ENCODE assay signal across 11 mouse cellular contexts in genomic region chr15:85675736-85676135, GRCm38 (mm10). TPM values are rescaled to one million over a fixed set of nuclear protein-coding genes. Genes with fewer than 3 reads are reported as not detected.
DNase-seq lines count a peak whose midpoint lies in the region; ATAC-seq lines count a peak whose summit lies in the region.
"Had no signal": no experiment of that assay in that cellular context is flagged by ENCODE, and none has a peak within 500 bp of the region (broad histone marks: within the 10 kb centered on the region; RNA-seq: fewer than 3 reads in every experiment).

No protein-coding gene starts in this region.

- no peak overlapping the region for H3K27ac ChIP-seq in kidney, embryonic 14.5 days (ENCODE audit: low read depth, low read length)
- peak overlapping the region; percentile 23 for H3K27ac ChIP-seq in forebrain, embryonic 16.5 days (ENCODE audit: low read length)
- H3K27ac ChIP-seq in midbrain, embryonic 15.5 days = no peak overlapping the region
- H3K27ac ChIP-seq: embryonic facial prominence, embryonic 12.5 days had no signal

- H3K36me3 ChIP-seq in kidney, embryonic 14.5 days (ENCODE audit: control insufficient read depth, insufficient read depth, low read length) = peaks cover 7% of the 10 kb centered on the region; the same call in 1 of the 2 replicates
- no peaks in the 10 kb centered on the region for H3K36me3 ChIP-seq in forebrain, embryonic 16.5 days (ENCODE audit: control insufficient read depth, insufficient read depth)
- H3K36me3 ChIP-seq in midbrain, embryonic 15.5 days (replicated peaks) = no peaks in the 10 kb centered on the region
- H3K36me3 ChIP-seq: embryonic facial prominence, embryonic 12.5 days had no signal

- DNase-seq in adrenal gland, postnatal 14 days = peak; percentile 45
- DNase-seq in adrenal gland, adult (ENCODE audit: inconsistent age in 2 of 2, low spot score in 1 of 2) = no peak
- peak; percentile 89 for DNase-seq in kidney, adult 11 months
- no peak for DNase-seq in thymus, postnatal 36 days
- no peak for DNase-seq in frontal cortex, postnatal 14 days (ENCODE audit: low spot score in 2 of 2)
- DNase-seq: lung, postnatal 36 days had no signal

- no peaks in the 10 kb centered on the region for H3K9me3 ChIP-seq in kidney, embryonic 14.5 days (ENCODE audit: control insufficient read depth, low read length)
- no peaks in the 10 kb centered on the region for H3K9me3 ChIP-seq in forebrain, embryonic 16.5 days (ENCODE audit: control insufficient read depth, low read length)
- no peaks in the 10 kb centered on the region for H3K9me3 ChIP-seq in midbrain, embryonic 15.5 days
- H3K9me3 ChIP-seq: embryonic facial prominence, embryonic 12.5 days had no signal

- H3K4me1 ChIP-seq in kidney, embryonic 14.5 days (ENCODE audit: control insufficient read depth, insufficient read depth, low read length) = peaks cover 26% of the 10 kb centered on the region
- peaks cover 66% of the 10 kb centered on the region for H3K4me1 ChIP-seq in forebrain, embryonic 16.5 days (replicated peaks; ENCODE audit: control insufficient read depth, insufficient read depth, low read length)
- peaks cover 66% of the 10 kb centered on the region for H3K4me1 ChIP-seq in midbrain, embryonic 15.5 days

- no peak for ATAC-seq in kidney, embryonic 14.5 days (ENCODE audit: low FRiP score, low TSS enrichment)
- ATAC-seq in forebrain, embryonic 16.5 days = no peak
- ATAC-seq in midbrain, embryonic 15.5 days (replicated peaks) = no peak

- H3K4me3 ChIP-seq in kidney, embryonic 14.5 days (ENCODE audit: low read length) = no peak overlapping the region
- peak overlapping the region; percentile 88 for H3K4me3 ChIP-seq in forebrain, embryonic 16.5 days (replicated peaks; ENCODE audit: low read length)
- H3K4me3 ChIP-seq in midbrain, embryonic 15.5 days = no peak overlapping the region
- H3K4me3 ChIP-seq: embryonic facial prominence, embryonic 12.5 days had no signal

- H3K27me3 ChIP-seq in kidney, embryonic 14.5 days (ENCODE audit: control insufficient read depth, insufficient read depth, low read length) = no peaks in the 10 kb centered on the region; the same call in 1 of the 2 replicates
- H3K27me3 ChIP-seq in forebrain, embryonic 16.5 days (replicated peaks; ENCODE audit: control insufficient read depth, insufficient read depth, low read length) = no peaks in the 10 kb centered on the region
- H3K27me3 ChIP-seq in midbrain, embryonic 15.5 days (replicated peaks) = peaks cover 11% of the 10 kb centered on the region; the same call in 1 of the 2 replicates

- WGBS in kidney, embryonic 14.5 days = 70% methylated on average over 5 of the region's 5 CpGs
- 73% methylated on average over 5 of the region's 5 CpGs for WGBS in forebrain, embryonic 16.5 days
- WGBS in midbrain, embryonic 15.5 days = 76% methylated on average over 5 of the region's 5 CpGs

- H3K4me2 ChIP-seq in kidney, embryonic 14.5 days (replicated peaks; ENCODE audit: low read depth, low read length) = no peak overlapping the region
- peak overlapping the region; percentile 98 for H3K4me2 ChIP-seq in forebrain, embryonic 16.5 days (ENCODE audit: low read length)
- H3K4me2 ChIP-seq in midbrain, embryonic 15.5 days = peak overlapping the region; percentile 37
- H3K4me2 ChIP-seq: embryonic facial prominence, embryonic 12.5 days had no signal

- H3K9ac ChIP-seq in kidney, embryonic 14.5 days (ENCODE audit: low read depth, low read length) = no peak overlapping the region
- H3K9ac ChIP-seq in forebrain, embryonic 16.5 days (replicated peaks; ENCODE audit: low read depth, low read length) = peak overlapping the region; percentile 100
- H3K9ac ChIP-seq in midbrain, embryonic 15.5 days = no peak overlapping the region
- H3K9ac ChIP-seq: embryonic facial prominence, embryonic 12.5 days had no signal

RNA-seq across cellular contexts. Expression of gene Ppara, which starts 59.0 kb away (rescaled TPM):
- 63.3 and 84.9 TPM in 2 replicates for total RNA-seq in adrenal gland, postnatal 14 days (2021)
- polyA plus RNA-seq in kidney, embryonic 14.5 days (2014; fragmentation: Nextera tagmentation; extraction: Ambion mirVana) = 1.7 and 2.3 TPM in 2 replicates
- polyA plus RNA-seq in forebrain, embryonic 16.5 days (2015; fragmentation: Nextera tagmentation; extraction: Ambion mirVana) = 0.90 and 1.6 TPM in 2 replicates
- 1.3 and 2.2 TPM in 2 replicates for polyA plus RNA-seq in midbrain, embryonic 15.5 days (2015; fragmentation: Nextera tagmentation; extraction: Ambion mirVana)
- total RNA-seq: neutrophil, adult 5-6 weeks had no signal

Comparison
In these comparisons a context has a peak if more than half of its experiments do, and no peak if none do; other contexts are left out.
1. DNase-seq: peak in adrenal gland, postnatal 14 days (single experiment) and kidney, adult 11 months (single experiment); none in adrenal gland, adult (0 of 2), thymus, postnatal 36 days (0 of 2) and frontal cortex, postnatal 14 days (0 of 2).